20 mouse cellular contexts compared by ENCODE assay signal in genomic region chr17:34172528-34172927, GRCm38 (mm10). TPM values are rescaled to one million over a fixed set of nuclear protein-coding genes. Genes with fewer than 3 reads are reported as not detected.
DNase-seq lines count a peak whose midpoint lies in the region; ATAC-seq and TF ChIP-seq lines count a peak whose summit lies in the region.
"Had no signal": no experiment of that assay in that cellular context is flagged by ENCODE, and none has a peak within 500 bp of the region (broad histone marks: within the 10 kb centered on the region; RNA-seq: fewer than 3 reads in every experiment).

No protein-coding gene starts in this region.

- H3K4me1 ChIP-seq in liver, embryonic 14.5 days (replicated peaks; ENCODE audit: control insufficient read depth in 2 of 2, insufficient read depth in 2 of 2, low read length in 1 of 2) = no peaks in the 10 kb centered on the region
- H3K4me1 ChIP-seq in liver, embryonic 11.5 days (replicated peaks; ENCODE audit: control insufficient read depth, insufficient read depth, low read length) = no peaks in the 10 kb centered on the region
- peaks cover 2% of the 10 kb centered on the region; the same call in 1 of the 2 replicates for H3K4me1 ChIP-seq in bone marrow, adult 2 months (ENCODE audit: control insufficient read depth, insufficient read depth, low read length)
- H3K4me1 ChIP-seq: embryonic facial prominence, embryonic 12.5 days; heart, embryonic 13.5 days; hindbrain, embryonic 10.5 days; midbrain, embryonic 10.5 days had no signal

- no peak overlapping the region for H3K4me2 ChIP-seq in liver, embryonic 14.5 days (ENCODE audit: low read depth)
- no peak overlapping the region for H3K4me2 ChIP-seq in liver, embryonic 11.5 days
- H3K4me2 ChIP-seq: embryonic facial prominence, embryonic 12.5 days; heart, embryonic 13.5 days had no signal

- no peak overlapping the region for H3K9ac ChIP-seq in liver, embryonic 14.5 days (replicated peaks)
- H3K9ac ChIP-seq in liver, embryonic 11.5 days (ENCODE audit: low read depth, low read length) = no peak overlapping the region
- H3K9ac ChIP-seq: embryonic facial prominence, embryonic 12.5 days; heart, embryonic 13.5 days had no signal

- H3K27me3 ChIP-seq in liver, embryonic 14.5 days (ENCODE audit: control insufficient read depth, insufficient read depth, low read length) = no peaks in the 10 kb centered on the region
- no peaks in the 10 kb centered on the region; the same call in 1 of the 2 replicates for H3K27me3 ChIP-seq in liver, embryonic 11.5 days (replicated peaks; ENCODE audit: control insufficient read depth, insufficient read depth, low read length)
- H3K27me3 ChIP-seq: embryonic facial prominence, embryonic 12.5 days had no signal

- no peak for TF ChIP-seq EP300 in liver, embryonic 14.5 days (IDR thresholded peaks at IDR 0.05; ENCODE audit: low read depth)

- TF ChIP-seq CTCF in liver, embryonic 14.5 days (IDR thresholded peaks at IDR 0.05; ENCODE audit: low read depth) = peak; percentile 39; the same call in 1 of the 2 replicates
- TF ChIP-seq CTCF in bone marrow, adult 2 months (IDR thresholded peaks at IDR 0.05; ENCODE audit: control insufficient read depth, insufficient read depth, low read length) = 0 out of 2 replicates have a peak, but pooled peaks have one; percentile 24

- DNase-seq in liver, embryonic 14.5 days (ENCODE audit: low read depth in 3 of 3, low spot score in 3 of 3) = no peak
- no peak for DNase-seq in liver, embryonic 11.5 days (ENCODE audit: low spot score)
- DNase-seq in 416B (ENCODE audit: low read depth) (peak; percentile 32), A20 (ENCODE audit: low read depth, low spot score) (peak; percentile 65)
- DNase-seq in cerebellum, adult 9-11 months = no peak
- DNase-seq in adrenal gland, adult 18-20 months (ENCODE audit: low spot score in 2 of 2) = no peak
- DNase-seq: adrenal gland, postnatal 25 days; cerebellum, postnatal 10 days; gastrocnemius, postnatal 25 days; kidney, postnatal 14 days; layer of hippocampus, adult 9-11 months; liver; lung, postnatal 10 days; spleen, adult 18-20 months had no signal

- H3K27ac ChIP-seq in liver, embryonic 14.5 days = no peak overlapping the region
- no peak overlapping the region for H3K27ac ChIP-seq in liver, embryonic 11.5 days (ENCODE audit: low read depth, low read length)
- H3K27ac ChIP-seq in bone marrow, adult 2 months (ENCODE audit: control insufficient read depth, insufficient read depth, low read depth, low read length, poor library complexity) = no peak overlapping the region
- H3K27ac ChIP-seq: embryonic facial prominence, embryonic 12.5 days; heart, embryonic 13.5 days; hindbrain, embryonic 10.5 days; midbrain, embryonic 10.5 days had no signal

- no peak for TF ChIP-seq POLR2A in bone marrow, adult 2 months (IDR thresholded peaks at IDR 0.05; ENCODE audit: borderline replicate concordance, control insufficient read depth, low read depth, low read length)

- no peak overlapping the region for H3K4me3 ChIP-seq in liver, embryonic 14.5 days (ENCODE audit: insufficient read depth in 1 of 2, low read depth in 2 of 2, low read length in 2 of 2)
- no peak overlapping the region for H3K4me3 ChIP-seq in liver, embryonic 11.5 days (ENCODE audit: low read depth, low read length)
- H3K4me3 ChIP-seq in bone marrow, adult 2 months (replicated peaks; ENCODE audit: control insufficient read depth, low read depth, low read length) = no peak overlapping the region
- H3K4me3 ChIP-seq: embryonic facial prominence, embryonic 12.5 days; heart, embryonic 13.5 days; hindbrain, embryonic 10.5 days; midbrain, embryonic 10.5 days had no signal

- no peak for ATAC-seq in liver, embryonic 14.5 days (ENCODE audit: insufficient read depth)
- no peak for ATAC-seq in liver, embryonic 11.5 days (replicated peaks; ENCODE audit: low FRiP score)
- ATAC-seq: inflammation-experienced regulatory T-cells, adult 6 months had no signal

- H3K9me3 ChIP-seq in liver, embryonic 14.5 days (ENCODE audit: control insufficient read depth, low read length) = no peaks in the 10 kb centered on the region; the same call in 1 of the 2 replicates
- peaks cover 8% of the 10 kb centered on the region; the same call in 1 of the 2 replicates for H3K9me3 ChIP-seq in liver, embryonic 11.5 days (ENCODE audit: control insufficient read depth, low read length)

- 77% methylated on average over 5 of the region's 5 CpGs for WGBS in liver, embryonic 14.5 days (ENCODE audit: insufficient replicate concordance)
- WGBS in liver, embryonic 11.5 days = 93% methylated on average over 5 of the region's 5 CpGs
- 96% methylated on average over 5 of the region's 5 CpGs for WGBS in bone marrow, adult 2 months

- H3K36me3 ChIP-seq in liver, embryonic 14.5 days (replicated peaks; ENCODE audit: control insufficient read depth, insufficient read depth, low read depth) = no peaks in the 10 kb centered on the region
- H3K36me3 ChIP-seq in liver, embryonic 11.5 days (ENCODE audit: control insufficient read depth, insufficient read depth, low read length) = no peaks in the 10 kb centered on the region
- H3K36me3 ChIP-seq: embryonic facial prominence, embryonic 12.5 days; heart, embryonic 13.5 days; hindbrain, embryonic 10.5 days; midbrain, embryonic 10.5 days had no signal

RNA-seq across cellular contexts. Expression of gene Tap1, which starts 14.8 kb away (rescaled TPM):
- 1.9 TPM in 2 replicates for polyA plus RNA-seq in liver, embryonic 14.5 days (2012; rRNA removed)
- polyA plus RNA-seq in liver, embryonic 14.5 days (2014; fragmentation: Nextera tagmentation; extraction: Ambion mirVana) = 2.0 and 2.5 TPM in 2 replicates
- polyA plus RNA-seq in liver, embryonic 11.5 days (2014; fragmentation: Nextera tagmentation; extraction: Ambion mirVana) = 1.5 and 1.8 TPM in 2 replicates
- polyA plus RNA-seq in bone marrow, adult 2 months (2011; ENCODE audit: insufficient read depth, insufficient read length, low replicate concordance, missing spikeins) = 34.1 and 55.9 TPM in 2 replicates
- 10 to 100 TPM; 13.8 to 24.9 TPM for total RNA-seq in adrenal gland, adult 18-20 months (2021)

RNA-seq across cellular contexts. Expression of gene Psmb9, which starts 15.0 kb away (rescaled TPM):
- polyA plus RNA-seq in liver, embryonic 14.5 days (2012; rRNA removed) = 3.8 and 5.8 TPM in 2 replicates
- 6.0 and 7.5 TPM in 2 replicates for polyA plus RNA-seq in liver, embryonic 14.5 days (2014; fragmentation: Nextera tagmentation; extraction: Ambion mirVana)
- polyA plus RNA-seq in liver, embryonic 11.5 days (2014; fragmentation: Nextera tagmentation; extraction: Ambion mirVana) = 2.3 and 4.0 TPM in 2 replicates
- 111 and 156 TPM in 2 replicates for polyA plus RNA-seq in bone marrow, adult 2 months (2011; ENCODE audit: insufficient read depth, insufficient read length, low replicate concordance, missing spikeins)
- 10 to 100 TPM; 15.2 to 31.6 TPM for total RNA-seq in adrenal gland, adult 18-20 months (2021)

RNA-seq across cellular contexts. Expression of gene H2-DMb1, which starts 19.7 kb away (rescaled TPM):
- polyA plus RNA-seq in liver, embryonic 14.5 days (2012; rRNA removed) = 1.2 TPM in 2 replicates
- polyA plus RNA-seq in liver, embryonic 14.5 days (2014; fragmentation: Nextera tagmentation; extraction: Ambion mirVana) = 0.79 and 0.86 TPM in 2 replicates
- 0.19 and 0.43 TPM in 2 replicates for polyA plus RNA-seq in liver, embryonic 11.5 days (2014; fragmentation: Nextera tagmentation; extraction: Ambion mirVana)
- 42.1 and 59.8 TPM in 2 replicates for polyA plus RNA-seq in bone marrow, adult 2 months (2011; ENCODE audit: insufficient read depth, insufficient read length, low replicate concordance, missing spikeins)
- total RNA-seq in adrenal gland, adult 18-20 months (2021) = 10 to 100 TPM in 1 of 2 experiments, 1 to 10 TPM in 1; 8.5 to 13.3 TPM

RNA-seq across cellular contexts. Expression of gene Psmb8, which starts 25.0 kb away (rescaled TPM):
- 9.5 and 11.8 TPM in 2 replicates for polyA plus RNA-seq in liver, embryonic 14.5 days (2012; rRNA removed)
- 18.8 and 21.7 TPM in 2 replicates for polyA plus RNA-seq in liver, embryonic 14.5 days (2014; fragmentation: Nextera tagmentation; extraction: Ambion mirVana)
- polyA plus RNA-seq in liver, embryonic 11.5 days (2014; fragmentation: Nextera tagmentation; extraction: Ambion mirVana) = 8.4 and 10.3 TPM in 2 replicates
- 35.3 and 68.8 TPM in 2 replicates for polyA plus RNA-seq in bone marrow, adult 2 months (2011; ENCODE audit: insufficient read depth, insufficient read length, low replicate concordance, missing spikeins)
- total RNA-seq in adrenal gland, adult 18-20 months (2021) = 10 to 100 TPM; 36.2 to 74.2 TPM

RNA-seq across cellular contexts. Expression of gene H2-DMb2, which starts 29.4 kb away (rescaled TPM):
- 0.40 and 0.58 TPM in 2 replicates for polyA plus RNA-seq in liver, embryonic 14.5 days (2012; rRNA removed)
- polyA plus RNA-seq in liver, embryonic 14.5 days (2014; fragmentation: Nextera tagmentation; extraction: Ambion mirVana) = 0.13 and 0.33 TPM in 2 replicates
- 0.32 and 0.34 TPM in 2 replicates for polyA plus RNA-seq in liver, embryonic 11.5 days (2014; fragmentation: Nextera tagmentation; extraction: Ambion mirVana)
- 24.3 and 38.9 TPM in 2 replicates for polyA plus RNA-seq in bone marrow, adult 2 months (2011; ENCODE audit: insufficient read depth, insufficient read length, low replicate concordance, missing spikeins)
- total RNA-seq in adrenal gland, adult 18-20 months (2021) = 1 to 10 TPM; 2.0 to 3.8 TPM
- polyA plus RNA-seq: midbrain, embryonic 10.5 days had no signal

Comparison
In these comparisons a context has a peak if more than half of its experiments do, and no peak if none do; other contexts are left out.
1. DNase-seq: peak in 416B (single experiment) and A20 (single experiment); none in liver, embryonic 14.5 days (0 of 3), liver, embryonic 11.5 days (single experiment), cerebellum, adult 9-11 months (single experiment) and adrenal gland, adult 18-20 months (0 of 2).
2. RNA of gene Tap1, which starts 14.8 kb away (polyA plus RNA-seq): 34.1 to 55.9 TPM in bone marrow, adult 2 months; 1.9 to 2.5 TPM in liver, embryonic 14.5 days and 1.5 to 1.8 TPM in liver, embryonic 11.5 days; every median in the first group is over 10 times any median in the second.
3. RNA of gene Psmb9, which starts 15.0 kb away (polyA plus RNA-seq): 111 to 156 TPM in bone marrow, adult 2 months; 3.8 to 7.5 TPM in liver, embryonic 14.5 days and 2.3 to 4.0 TPM in liver, embryonic 11.5 days; every median in the first group is over 10 times any median in the second.
4. RNA of gene H2-DMb1, which starts 19.7 kb away (polyA plus RNA-seq): 42.1 to 59.8 TPM in bone marrow, adult 2 months; 0.79 to 1.2 TPM in liver, embryonic 14.5 days and 0.19 to 0.43 TPM in liver, embryonic 11.5 days; every median in the first group is over 10 times any median in the second.